Mouse (Mus musculus): Measurements from ENCODE around the gene Chd1l.
A peak's percentile ranks its signal among the peaks of the same experiment; 100 is the strongest.

GRCm38 (mm10) chr3:97585383-97586160, 24.4 kb downstream of the Chd1l start:
- peak; percentile 92 for TF ChIP-seq CTCF (IDR thresholded peaks at IDR 0.05)
- TF ChIP-seq EP300 (IDR thresholded peaks at IDR 0.05), result no peak
